Mouse (Mus musculus) hindbrain, embryonic 16.5 days (tissue): ENCODE measurements around the gene Cga. TPM values are rescaled to one million over a fixed set of nuclear protein-coding genes. Genes with fewer than 3 reads are reported as not detected.

ENCODE experiments used
- ATAC-seq: fragments of 200-750 bp; cut with Nextera tagmentation; 2 replicates; pipeline ENCODE4 v1.8.0; 2017; ENCODE audit warnings: moderate TSS enrichment, moderate library complexity
- H3K27ac ChIP-seq: fragments of 300-500 bp; sonication (generic); 2 replicates; pipeline ENCODE4 v1.5.1; 2014; ENCODE audit warnings: low read depth, mild to moderate bottlenecking, control low read depth, low read length, moderate library complexity
- H3K27me3 ChIP-seq: fragments of 300-500 bp; sonication (generic); replicated peaks from 2 replicates; pipeline ENCODE4 v1.6.1; 2014; ENCODE audit warnings: low read length; ENCODE audit not compliant: control insufficient read depth, insufficient read depth
- H3K36me3 ChIP-seq: fragments of 300-500 bp; sonication (generic); 2 replicates; pipeline ENCODE4 v1.6.1; 2014; ENCODE audit warnings: mild to moderate bottlenecking, low read length, moderate library complexity, mixed read lengths; ENCODE audit not compliant: control insufficient read depth, insufficient read depth
- H3K4me1 ChIP-seq: fragments of 300-500 bp; sonication (generic); 2 replicates; pipeline ENCODE4 v1.6.1; 2014; ENCODE audit warnings: low read depth, low read length; ENCODE audit not compliant: control insufficient read depth, insufficient read depth
- H3K4me2 ChIP-seq: fragments of 300-500 bp; sonication (generic); 2 replicates; pipeline ENCODE4 v1.6.1; 2014; ENCODE audit warnings: mild to moderate bottlenecking, low read length, control low read depth, moderate library complexity
- H3K4me3 ChIP-seq: fragments of 300-500 bp; sonication (generic); 2 replicates; pipeline ENCODE4 v1.5.1; 2014; ENCODE audit warnings: mild to moderate bottlenecking, low read length, control low read depth, moderate library complexity
- H3K9ac ChIP-seq: fragments of 300-500 bp; sonication (generic); 2 replicates; pipeline ENCODE4 v1.6.1; 2014; ENCODE audit warnings: low read depth, mild to moderate bottlenecking, control low read depth, low read length, moderate library complexity
- H3K9me3 ChIP-seq: fragments of 300-500 bp; sonication (generic); 2 replicates; pipeline ENCODE4 v1.6.1; 2014; ENCODE audit warnings: mild to moderate bottlenecking, low read length, moderate library complexity; ENCODE audit not compliant: control insufficient read depth
- WGBS: fragments of 180-500 bp; shearing (Covaris S2); extraction: QIAGEN DNeasy Blood & Tissue Kit; methylation state at CpG from one replicate; pipeline ENCODE4 v1.1.7; 2014; 5-methylcytosine and 5-hydroxymethylcytosine counted together
- polyA plus RNA-seq: library from polyadenylated mRNA; unstranded; fragments of >200 nt; fragmentation: Nextera tagmentation; extraction: Ambion mirVana; gene quantifications from 2 replicates; pipeline ENCODE4 v1.2.1, GENCODE M21; 2015

Gene Cga
- polyA plus RNA-seq = 0.48 TPM in 1 of 2 replicates, not detected in the other

- no peak for ATAC-seq
- no peak within 1 kb of the TSS for H3K4me2 ChIP-seq
- H3K9ac ChIP-seq = no peak within 1 kb of the TSS
- no peaks in the 10 kb centered on the region for H3K36me3 ChIP-seq
- no peak within 1 kb of the TSS for H3K27ac ChIP-seq
- H3K9me3 ChIP-seq = no peaks in the 10 kb centered on the region
- whole genome bisulfite sequencing = 70% methylated on average over 1 of the region's 1 CpGs
- H3K4me1 ChIP-seq = no peaks in the 10 kb centered on the region
- peaks cover 4% of the 10 kb centered on the region for H3K27me3 ChIP-seq
- H3K4me3 ChIP-seq = no peak within 1 kb of the TSS
These were observed at the start of gene Cga for GRCm38 (mm10) chr4:34893479-34893878. Cga (plus strand) TSS chr4:34893779.

GRCm38 (mm10) chr4:34843839-34844238 lies 49.7 kb upstream of the Cga start:
- 94% methylated on average over 1 of the region's 1 CpGs for WGBS
- H3K4me1 ChIP-seq = peaks cover 6% of the 10 kb centered on the region; the same call in 1 of the 2 replicates
- H3K4me3 ChIP-seq = no peak overlapping the region
- H3K9ac ChIP-seq = no peak overlapping the region
- H3K27ac ChIP-seq = no peak overlapping the region
- no peak overlapping the region for H3K4me2 ChIP-seq
- no peaks in the 10 kb centered on the region for H3K27me3 ChIP-seq
- no peak for ATAC-seq
- no peaks in the 10 kb centered on the region for H3K36me3 ChIP-seq
- H3K9me3 ChIP-seq = no peaks in the 10 kb centered on the region; the same call in 1 of the 2 replicates

- peaks cover 5% of the 10 kb centered on the region; the same call in 1 of the 2 replicates for H3K4me1 ChIP-seq
- 0 out of 2 replicates have a peak, but pooled peaks have one; percentile 5 for ATAC-seq
- no peak overlapping the region for H3K27ac ChIP-seq
- 96% methylated on average over 6 of the region's 6 CpGs for whole genome bisulfite sequencing
- no peaks in the 10 kb centered on the region; the same call in 1 of the 2 replicates for H3K9me3 ChIP-seq
- no peak overlapping the region for H3K9ac ChIP-seq
- no peaks in the 10 kb centered on the region for H3K36me3 ChIP-seq
- H3K27me3 ChIP-seq = no peaks in the 10 kb centered on the region
- no peak overlapping the region for H3K4me3 ChIP-seq
- no peak overlapping the region for H3K4me2 ChIP-seq
These were observed 45.8 kb upstream of the Cga start for GRCm38 (mm10) chr4:34847679-34848309.

DNA sequence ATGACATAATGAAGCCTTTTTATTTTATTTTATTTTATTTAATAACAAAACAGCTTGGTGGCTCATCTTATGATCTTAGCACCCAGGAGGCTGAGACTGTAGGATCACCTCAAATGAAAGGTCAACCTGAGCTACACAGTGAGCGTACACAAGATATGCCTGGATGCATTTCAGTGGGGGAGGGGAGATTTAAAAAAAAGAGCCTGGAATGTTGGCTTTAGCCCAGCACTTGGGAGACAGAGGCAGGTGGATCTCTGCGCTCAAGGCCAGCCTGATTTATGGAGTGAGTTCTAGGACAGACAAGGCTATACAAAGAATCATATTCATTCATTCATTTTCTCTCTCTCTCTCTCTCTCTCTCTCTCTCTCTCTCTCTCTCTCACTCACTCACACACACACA lies 43.4 kb upstream of the Cga start:
- WGBS = 89% methylated on average over 2 of the region's 2 CpGs
- H3K9ac ChIP-seq = no peak overlapping the region
- no peaks in the 10 kb centered on the region for H3K27me3 ChIP-seq
- no peaks in the 10 kb centered on the region for H3K4me1 ChIP-seq
- no peak overlapping the region for H3K4me2 ChIP-seq
- H3K36me3 ChIP-seq = no peaks in the 10 kb centered on the region
- ATAC-seq = no peak
- no peak overlapping the region for H3K27ac ChIP-seq
- H3K9me3 ChIP-seq = no peaks in the 10 kb centered on the region; the same call in 1 of the 2 replicates
- no peak overlapping the region for H3K4me3 ChIP-seq

- no peak overlapping the region for H3K4me3 ChIP-seq
- ATAC-seq = no peak
- H3K9ac ChIP-seq = no peak overlapping the region
- no peaks in the 10 kb centered on the region for H3K27me3 ChIP-seq
- no peaks in the 10 kb centered on the region for H3K36me3 ChIP-seq
- no peak overlapping the region for H3K27ac ChIP-seq
- 91% methylated on average over 7 of the region's 7 CpGs for WGBS
- no peaks in the 10 kb centered on the region; the same call in 1 of the 2 replicates for H3K4me1 ChIP-seq
- no peak overlapping the region for H3K4me2 ChIP-seq
- H3K9me3 ChIP-seq = no peaks in the 10 kb centered on the region; the same call in 1 of the 2 replicates
These were observed 41.5 kb upstream of the Cga start for GRCm38 (mm10) chr4:34852051-34852450.

GRCm38 (mm10) chr4:34855966-34856365 lies 37.6 kb upstream of the Cga start:
- ATAC-seq = no peak
- Histone ChIP-seq H3K27me3 (no peaks in the 10 kb centered on the region), H3K9ac (no peak overlapping the region), H3K27ac (no peak overlapping the region), H3K4me2 (no peak overlapping the region), H3K4me3 (no peak overlapping the region), H3K36me3 (no peaks in the 10 kb centered on the region), H3K4me1 (no peaks in the 10 kb centered on the region; the same call in none of the 2 replicates), H3K9me3 (no peaks in the 10 kb centered on the region)
- 5% methylated on average over 1 of the region's 1 CpGs for WGBS

GRCm38 (mm10) chr4:34858903-34859302 lies 34.7 kb upstream of the Cga start:
- ATAC-seq = no peak
- no peak overlapping the region for H3K27ac ChIP-seq
- H3K36me3 ChIP-seq = no peaks in the 10 kb centered on the region
- no peaks in the 10 kb centered on the region for H3K9me3 ChIP-seq
- H3K4me2 ChIP-seq = no peak overlapping the region
- no peaks in the 10 kb centered on the region for H3K27me3 ChIP-seq
- H3K9ac ChIP-seq = no peak overlapping the region
- H3K4me3 ChIP-seq = no peak overlapping the region
- WGBS = 96% methylated on average over 3 of the region's 3 CpGs
- H3K4me1 ChIP-seq = no peaks in the 10 kb centered on the region; the same call in none of the 2 replicates

DNA sequence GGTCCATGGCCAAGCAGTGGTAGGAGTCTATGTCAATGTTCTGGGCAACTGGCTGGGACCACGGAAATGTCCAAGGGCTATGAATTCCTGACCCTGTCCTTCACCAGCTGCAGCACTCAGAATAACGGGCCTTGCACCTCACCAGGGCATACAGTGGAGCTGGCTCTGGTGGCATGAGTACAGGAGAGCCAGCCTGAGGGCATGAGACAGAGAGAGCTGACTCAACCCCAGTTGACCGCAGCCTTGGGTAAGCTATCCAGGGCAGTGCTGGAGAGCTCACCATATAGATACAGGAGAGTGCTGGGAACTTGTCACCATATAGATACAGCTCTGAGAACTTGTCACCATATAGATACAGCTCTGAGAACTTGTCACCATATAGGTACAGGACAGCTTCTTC lies 34.2 kb upstream of the Cga start:
- no peak overlapping the region for H3K4me3 ChIP-seq
- WGBS = 91% methylated on average over 3 of the region's 3 CpGs
- no peak overlapping the region for H3K9ac ChIP-seq
- no peaks in the 10 kb centered on the region; the same call in none of the 2 replicates for H3K4me1 ChIP-seq
- H3K9me3 ChIP-seq = no peaks in the 10 kb centered on the region
- H3K27ac ChIP-seq = no peak overlapping the region
- no peak for ATAC-seq
- H3K27me3 ChIP-seq = no peaks in the 10 kb centered on the region
- no peak overlapping the region for H3K4me2 ChIP-seq
- no peaks in the 10 kb centered on the region for H3K36me3 ChIP-seq

DNA sequence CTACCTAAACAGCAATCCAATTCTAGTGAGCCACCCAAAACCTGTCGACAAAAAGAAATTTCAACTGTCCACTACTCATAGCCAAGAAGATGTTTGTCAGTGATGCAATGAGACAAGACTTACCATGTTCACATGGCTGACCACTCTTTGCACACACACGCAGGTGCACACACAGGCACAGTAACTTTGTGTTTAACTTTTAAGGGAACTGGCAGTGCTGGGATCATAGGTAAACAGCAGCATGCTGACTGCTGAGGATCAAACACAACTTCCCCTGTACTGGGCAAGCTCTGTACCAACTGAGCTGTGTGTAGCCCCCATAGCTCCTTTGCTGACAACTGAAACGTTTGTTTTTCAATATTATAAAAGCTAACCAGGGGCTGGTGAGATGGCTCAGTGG lies 32.1 kb upstream of the Cga start:
- no peaks in the 10 kb centered on the region for H3K27me3 ChIP-seq
- H3K9ac ChIP-seq = no peak overlapping the region
- no peak overlapping the region for H3K27ac ChIP-seq
- H3K36me3 ChIP-seq = no peaks in the 10 kb centered on the region
- no peak overlapping the region for H3K4me3 ChIP-seq
- WGBS = 95% methylated on average over 3 of the region's 3 CpGs
- no peaks in the 10 kb centered on the region for H3K9me3 ChIP-seq
- H3K4me2 ChIP-seq = no peak overlapping the region
- no peaks in the 10 kb centered on the region; the same call in 1 of the 2 replicates for H3K4me1 ChIP-seq
- ATAC-seq = no peak
